Mouse (Mus musculus): ENCODE measurements around the gene Spata18. TPM values are rescaled to one million over a fixed set of nuclear protein-coding genes. Genes with fewer than 3 reads are reported as not detected.

Gene Spata18
- total RNA-seq, 2 experiments from 2014 or later = not detected

GRCm38 (mm10) chr5:73704263-73704662, 53.1 kb downstream of the Spata18 start:
- no peak for ATAC-seq (replicated peaks; ENCODE audit: poor library complexity, severe bottlenecking)

DNA sequence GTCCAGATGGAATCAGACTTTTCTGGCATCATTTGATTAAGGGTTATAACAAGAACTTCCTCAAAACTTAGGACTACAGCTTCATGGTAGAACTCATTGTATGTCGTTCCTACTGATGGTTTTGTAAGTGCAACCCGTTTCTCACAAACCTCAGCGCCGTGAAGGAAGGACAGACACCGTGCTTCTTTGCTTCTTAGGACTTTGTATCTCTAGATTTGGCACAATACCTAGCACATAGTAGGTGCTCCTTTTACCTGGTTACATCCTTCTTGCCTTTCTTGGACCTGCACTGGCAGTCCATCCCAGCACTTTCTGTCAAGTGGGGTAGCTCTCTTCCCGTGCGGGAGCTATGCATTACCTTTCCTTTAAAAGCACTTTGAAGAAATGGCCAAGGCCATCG, 53.6 kb downstream of the Spata18 start:
- ATAC-seq (replicated peaks; ENCODE audit: poor library complexity, severe bottlenecking) = no peak

GRCm38 (mm10) chr5:73705290-73705689, 54.1 kb downstream of the Spata18 start:
- ATAC-seq (replicated peaks; ENCODE audit: poor library complexity, severe bottlenecking) = no peak

DNA sequence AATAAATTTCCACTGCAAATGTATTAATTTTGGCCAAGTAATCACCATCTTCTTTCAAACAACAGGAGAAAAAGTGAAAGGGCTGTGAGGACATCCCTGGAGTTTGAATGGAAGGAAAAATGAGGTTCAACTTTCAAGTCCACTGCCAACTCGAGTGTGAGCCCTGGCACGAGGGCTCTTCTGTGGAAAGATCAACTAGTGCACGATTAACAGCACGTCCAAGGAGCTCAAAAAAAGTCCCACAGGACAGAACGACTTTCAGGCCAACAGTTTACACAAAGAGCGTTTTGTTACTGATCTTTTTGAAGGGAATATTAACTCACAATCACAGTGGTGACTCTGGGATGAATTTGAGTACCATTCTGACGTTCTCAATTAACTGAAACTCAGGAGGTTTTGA, 61.7 kb downstream of the Spata18 start:
- ATAC-seq (replicated peaks; ENCODE audit: poor library complexity, severe bottlenecking) = no peak

DNA sequence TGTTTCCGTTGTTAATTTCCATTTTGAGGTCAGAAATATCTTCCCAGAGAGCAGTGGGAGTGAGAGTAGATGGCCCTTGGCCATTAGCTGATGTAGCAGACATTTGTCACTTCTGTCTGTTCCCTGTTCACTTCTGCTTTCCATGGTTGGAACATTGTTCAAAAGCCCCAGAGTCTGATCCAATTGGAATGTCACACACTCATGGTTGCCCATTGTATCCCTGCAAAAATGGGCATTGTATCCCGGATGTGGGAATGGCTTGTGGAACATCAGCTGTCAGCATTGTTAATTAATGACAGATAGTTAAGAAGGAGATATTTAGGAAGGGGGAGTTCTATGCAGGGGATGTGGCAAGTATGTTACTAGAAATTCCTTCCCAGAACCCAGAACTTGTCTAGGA, 65.8 kb downstream of the Spata18 start:
- ATAC-seq (replicated peaks; ENCODE audit: poor library complexity, severe bottlenecking) = no peak

GRCm38 (mm10) chr5:73721682-73722282, 70.6 kb downstream of the Spata18 start:
- ATAC-seq (replicated peaks; ENCODE audit: poor library complexity, severe bottlenecking) = no peak

GRCm38 (mm10) chr5:73725981-73726380, 74.8 kb downstream of the Spata18 start:
- no peak for ATAC-seq (replicated peaks; ENCODE audit: poor library complexity, severe bottlenecking)

- no peak for ATAC-seq (replicated peaks; ENCODE audit: poor library complexity, severe bottlenecking)
These were observed 77.5 kb downstream of the Spata18 start for GRCm38 (mm10) chr5:73728651-73729050.

Other genes starting within 250 kb of the Spata18 start
- gene Cwh43, start 245.3 kb upstream of the Spata18 start, total RNA-seq (2014; fragmentation: Nextera tagmentation) = not detected in 2 replicates
- gene Cwh43, start 245.3 kb upstream of the Spata18 start, total RNA-seq (2017) = not detected in 2 replicates
- gene Dcun1d4, start 170.4 kb upstream of the Spata18 start, total RNA-seq (2014; fragmentation: Nextera tagmentation) = 5.6 and 8.7 TPM in 2 replicates
- gene Dcun1d4, start 170.4 kb upstream of the Spata18 start, total RNA-seq (2017) = 5.9 and 10.7 TPM in 2 replicates
- gene Lrrc66, start 18.9 kb upstream of the Spata18 start, total RNA-seq (2014; fragmentation: Nextera tagmentation) = 0.34 TPM in 1 of 2 replicates, not detected in the other
- gene Lrrc66, start 18.9 kb upstream of the Spata18 start, total RNA-seq (2017) = 1.1 TPM in 1 of 2 replicates, not detected in the other
- gene Sgcb, start 3.6 kb upstream of the Spata18 start, total RNA-seq (2014; fragmentation: Nextera tagmentation) = 4.1 and 8.2 TPM in 2 replicates
- gene Sgcb, start 3.6 kb upstream of the Spata18 start, total RNA-seq (2017) = 3.3 and 3.9 TPM in 2 replicates

Data from granulocyte monocyte progenitor cell, adult 5-6 weeks (primary cell).